Mouse (Mus musculus): Measurements from ENCODE around the gene Tmem184a.

DNA sequence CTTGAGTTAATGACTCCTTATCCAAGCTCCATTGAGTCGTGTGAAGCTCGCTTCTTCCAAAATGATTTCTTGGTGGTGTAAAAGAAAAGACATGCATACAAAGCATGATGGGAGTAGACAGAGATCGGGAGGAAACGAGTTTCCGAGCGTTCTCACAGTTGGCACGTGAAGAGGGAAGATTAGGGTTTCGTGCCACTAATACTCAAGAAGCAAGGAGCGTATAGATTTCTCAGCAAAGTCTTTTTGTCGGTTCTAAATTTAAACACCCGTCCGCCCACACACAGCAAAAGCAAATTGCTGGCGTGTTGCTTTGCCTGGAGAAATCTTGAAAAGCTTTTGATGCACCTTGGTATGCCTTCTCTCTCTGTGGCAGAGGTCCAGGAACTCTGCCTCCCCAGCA is 9.7 kb upstream of the Tmem184a start:
- no peak for TF ChIP-seq CTCF (IDR thresholded peaks at IDR 0.05; ENCODE audit: control insufficient read depth, insufficient read depth, insufficient read length)
- TF ChIP-seq FOSL1 (IDR thresholded peaks at IDR 0.05; ENCODE audit: insufficient read depth, low read length, poor library complexity, severe bottlenecking): no peak
- TF ChIP-seq MYOG (IDR thresholded peaks at IDR 0.05; ENCODE audit: control insufficient read depth, extremely low read depth, insufficient read length): no peak
- no peak for TF ChIP-seq CEBPB (IDR thresholded peaks at IDR 0.05; ENCODE audit: low read depth)
- no peak for TF ChIP-seq MAX (IDR thresholded peaks at IDR 0.05)
- TF ChIP-seq USF1 (IDR thresholded peaks at IDR 0.05; ENCODE audit: low read depth): no peak
- no peak for TF ChIP-seq MYOD1 (IDR thresholded peaks at IDR 0.05; ENCODE audit: control insufficient read depth, insufficient read length, low read depth)

Measured in C2C12 (cell line).